Mouse (Mus musculus) cerebellum, adult 2 months (tissue): ENCODE results near the gene Lypd6.

ENCODE experiments used
- CTCF ChIP-seq: fragments of 200-500 bp; IDR thresholded peaks from 2 replicates; pipeline ENCODE4 v1.5.1; 2011; ENCODE audit warnings: low read depth, mild to moderate bottlenecking, control low read depth, low read length, moderate library complexity, borderline replicate concordance; ENCODE audit not compliant: insufficient read depth
- POLR2A ChIP-seq: fragments of 200-500 bp; IDR thresholded peaks from 2 replicates; pipeline ENCODE4 v1.6.1; 2011; ENCODE audit warnings: low read length, control low read depth, borderline replicate concordance; ENCODE audit not compliant: insufficient read depth

DNA sequence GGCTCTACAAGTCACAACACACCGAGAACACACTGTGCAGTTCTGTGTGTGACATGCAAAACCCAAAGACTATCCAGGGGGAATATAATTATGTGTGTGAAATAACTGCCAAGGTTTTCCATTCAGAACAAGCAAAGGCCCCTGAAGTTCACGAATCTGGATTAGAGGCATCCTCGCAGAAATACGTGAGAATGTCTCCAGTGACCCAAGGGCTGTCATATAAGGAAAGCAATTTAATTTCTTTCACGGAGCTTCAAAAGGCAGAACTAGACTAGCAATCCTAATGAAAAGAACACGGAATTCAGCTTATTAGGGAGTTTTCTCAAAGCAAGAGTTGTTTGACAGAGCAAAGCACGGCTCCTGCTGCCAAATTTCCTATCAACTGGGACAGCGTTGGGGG lies 167.3 kb downstream of the Lypd6 start:
- TF ChIP-seq POLR2A (no peak), CTCF (no peak)
